Mouse (Mus musculus) T-helper 1 cell (primary cell): ENCODE results near the gene Gm9918.

Experiments used
- in situ Hi-C: fragments of 300-600 bp; cut with MboI, MseI; formaldehyde crosslinking; loops from one replicate; pipeline ENCODE4 v1.15.1; 2025; ENCODE audit warnings: high pct_unique_total_duplicates

Gene Gm9918

DNA sequence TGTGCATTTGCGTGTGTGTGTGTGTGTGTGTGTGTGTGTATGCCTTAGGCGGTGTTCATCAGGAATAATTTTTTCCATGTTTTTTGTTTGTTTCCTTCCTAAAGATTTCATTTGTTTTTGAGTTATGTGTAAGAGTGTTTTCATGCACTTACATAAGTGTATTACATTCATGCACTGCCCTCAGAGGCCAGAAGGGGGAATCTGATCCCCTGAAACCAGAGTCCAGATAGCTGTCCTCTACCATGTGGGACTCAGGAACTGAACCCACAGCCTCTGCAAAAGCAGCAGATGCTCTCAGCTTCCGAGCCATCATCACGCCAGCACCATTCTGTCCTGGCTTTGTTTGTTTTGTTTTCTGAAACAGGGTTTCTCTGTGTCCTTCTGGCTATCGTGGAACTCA lies 4.8 kb upstream of the Gm9918 start:
- in situ Hi-C loops = no loop called here

DNA sequence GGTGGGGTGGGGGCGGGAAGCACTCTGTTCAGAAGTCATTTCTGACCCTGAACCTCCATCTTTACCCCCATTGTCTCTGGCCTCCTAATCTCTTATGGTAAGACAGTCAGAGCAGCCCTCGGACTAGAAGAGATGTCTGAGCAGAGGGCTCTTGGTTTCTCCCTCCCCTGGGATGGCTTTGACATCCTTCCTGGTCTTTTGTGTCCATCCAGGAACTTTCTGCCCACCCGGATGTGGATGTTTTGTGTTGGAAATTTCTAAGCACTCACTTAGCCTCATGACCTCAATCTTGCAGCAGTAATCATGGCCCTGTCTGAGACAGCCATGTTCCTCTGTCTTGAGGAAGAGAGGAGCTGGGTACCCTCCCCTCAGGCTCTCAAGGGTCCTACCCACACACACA lies 1.1 kb downstream of the Gm9918 start:
- in situ Hi-C loops = no loop called here

DNA sequence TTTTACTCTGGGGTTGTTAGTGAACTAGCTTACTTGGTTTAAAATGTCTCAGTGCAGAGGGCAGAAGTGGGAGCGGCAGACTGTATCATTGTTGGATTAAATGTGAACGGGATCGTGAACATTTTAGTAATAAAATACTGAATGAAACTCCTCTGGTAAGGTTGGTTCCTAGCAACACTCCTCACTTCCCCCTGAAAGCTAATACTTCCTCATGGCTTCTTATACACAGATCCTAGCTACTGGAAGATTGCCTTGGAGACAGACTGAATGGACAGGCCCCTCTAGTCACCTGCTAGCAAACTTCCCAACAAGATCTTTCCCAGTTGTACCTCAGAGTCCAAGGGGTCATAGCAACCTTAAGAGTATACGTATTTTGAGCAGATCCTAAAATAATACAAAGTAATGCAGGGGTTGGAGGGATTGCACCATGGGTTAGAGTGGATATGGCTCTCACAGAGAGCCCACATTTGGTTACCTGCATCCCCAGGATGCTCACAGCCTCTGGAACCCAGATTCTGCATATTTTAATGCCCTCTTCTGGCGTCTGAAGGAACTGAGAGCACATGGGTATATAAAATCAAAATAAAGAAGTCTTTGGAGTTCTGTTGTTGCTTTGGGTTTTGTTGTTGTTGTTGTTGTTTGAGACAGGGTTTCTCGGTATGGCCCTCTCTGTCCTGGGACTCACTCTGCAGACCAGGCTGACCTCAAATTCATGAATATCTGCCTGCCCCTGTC lies 3.8 kb downstream of the Gm9918 start:
- in situ Hi-C loops = no loop called here

DNA sequence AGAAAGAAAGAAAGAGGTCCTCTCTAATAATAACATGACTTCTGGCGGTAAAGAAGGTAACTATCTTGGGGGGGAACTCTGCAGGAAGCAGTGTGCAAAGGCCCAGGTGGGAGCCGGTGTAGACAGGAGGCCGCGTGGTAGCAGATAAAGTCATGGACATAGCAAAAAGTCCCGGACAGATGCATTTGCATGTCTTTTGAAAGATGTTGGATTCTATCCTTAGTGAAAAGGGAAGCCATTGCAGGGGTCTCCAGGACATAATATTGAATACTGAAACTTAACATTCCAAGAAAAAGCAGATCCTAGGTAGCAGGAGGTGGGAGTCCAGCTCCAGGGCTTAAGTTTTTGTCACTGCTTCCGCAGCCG lies 8.3 kb downstream of the Gm9918 start:
- in situ Hi-C loops = no loop called here

DNA sequence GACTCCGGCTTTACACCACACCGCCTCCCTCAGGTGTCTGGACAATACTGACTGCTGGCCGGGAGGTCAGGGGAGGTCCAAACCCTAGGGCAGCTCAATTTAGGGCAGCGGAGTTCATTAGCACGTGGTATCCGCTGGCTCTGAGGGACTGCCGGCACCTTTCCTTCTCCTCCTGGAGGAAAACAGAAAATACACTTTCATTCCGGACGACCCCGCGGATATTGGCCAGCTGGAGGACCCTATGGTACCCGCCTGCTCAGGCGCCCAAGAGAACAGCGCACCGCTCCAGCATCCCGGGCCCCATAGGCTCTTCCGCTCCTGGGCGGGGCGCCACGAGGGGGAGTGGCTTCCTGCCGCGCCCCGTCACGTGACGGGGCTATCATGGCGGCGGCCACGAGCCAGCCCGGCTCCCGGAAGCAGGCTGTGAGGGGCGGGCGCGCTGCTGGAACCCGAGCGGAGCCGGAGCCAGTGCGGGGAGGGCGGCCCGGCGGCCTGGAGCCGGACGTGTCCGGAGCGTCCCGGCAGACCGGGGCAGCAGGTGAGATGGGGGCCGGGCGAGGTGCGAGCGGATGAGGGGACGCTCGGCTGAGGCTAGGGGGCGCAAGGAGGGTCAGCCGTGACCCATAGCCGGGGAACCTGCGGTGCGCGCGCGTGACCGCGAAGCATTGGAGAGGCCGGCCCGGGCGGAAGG lies 8.9 kb downstream of the Gm9918 start, which contains the start of gene Mfsd5:
TSS of gene Mfsd5 (plus strand) at position 363 of the 691 bp plus-strand sequence.
- in situ Hi-C loops = no loop called here

DNA sequence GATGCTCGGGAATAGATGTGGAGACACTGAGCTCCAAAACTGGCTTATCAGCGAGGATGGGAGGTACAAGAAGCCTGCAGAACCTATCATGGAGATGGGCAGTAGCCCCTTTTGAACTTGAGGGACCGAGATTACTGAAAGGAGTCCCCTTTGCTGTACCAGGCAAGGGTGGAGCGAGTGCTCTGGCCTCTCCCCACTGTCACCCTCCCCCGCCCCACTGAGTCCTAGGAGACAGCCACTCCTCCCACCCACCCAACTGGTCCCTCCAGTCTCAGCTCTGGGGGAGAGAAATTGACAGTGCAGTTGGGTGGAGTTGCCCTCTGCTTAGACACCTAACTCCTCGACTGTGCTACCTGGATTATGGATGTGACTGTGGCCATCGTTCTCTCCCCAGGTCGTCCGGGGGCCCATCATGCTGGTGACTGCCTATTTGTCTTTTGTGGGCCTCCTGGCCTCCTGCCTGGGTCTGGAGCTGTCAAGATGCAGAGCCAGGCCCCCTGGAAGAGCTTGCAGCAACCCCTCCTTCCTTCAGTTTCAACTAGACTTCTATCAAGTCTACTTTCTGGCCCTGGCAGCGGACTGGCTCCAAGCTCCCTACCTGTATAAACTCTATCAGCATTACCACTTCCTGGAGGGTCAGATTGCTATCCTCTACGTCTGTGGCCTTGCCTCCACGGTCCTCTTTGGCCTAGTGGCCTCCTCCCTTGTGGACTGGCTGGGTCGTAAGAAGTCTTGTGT lies 9.6 kb downstream of the Gm9918 start:
- in situ Hi-C loops = loop anchor here (5.0 kb wide), 1 partner anchor 43 kb away; no protein-coding TSS in a partner anchor

DNA sequence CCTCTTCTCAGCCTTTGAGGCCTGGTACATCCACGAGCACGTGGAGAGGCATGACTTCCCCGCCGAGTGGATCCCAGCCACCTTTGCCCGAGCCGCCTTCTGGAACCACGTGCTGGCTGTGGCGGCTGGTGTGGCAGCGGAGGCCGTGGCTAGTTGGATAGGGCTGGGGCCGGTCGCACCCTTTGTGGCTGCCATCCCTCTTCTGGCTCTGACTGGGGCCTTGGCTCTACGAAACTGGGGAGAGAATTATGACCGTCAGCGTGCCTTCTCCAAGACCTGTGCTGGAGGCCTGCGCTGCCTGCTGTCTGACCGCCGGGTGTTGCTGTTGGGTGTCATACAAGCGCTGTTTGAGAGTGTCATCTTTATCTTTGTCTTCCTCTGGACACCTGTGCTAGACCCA lies 10.3 kb downstream of the Gm9918 start:
- in situ Hi-C loops = loop anchor here (5.0 kb wide), 1 partner anchor 43 kb away; no protein-coding TSS in a partner anchor

DNA sequence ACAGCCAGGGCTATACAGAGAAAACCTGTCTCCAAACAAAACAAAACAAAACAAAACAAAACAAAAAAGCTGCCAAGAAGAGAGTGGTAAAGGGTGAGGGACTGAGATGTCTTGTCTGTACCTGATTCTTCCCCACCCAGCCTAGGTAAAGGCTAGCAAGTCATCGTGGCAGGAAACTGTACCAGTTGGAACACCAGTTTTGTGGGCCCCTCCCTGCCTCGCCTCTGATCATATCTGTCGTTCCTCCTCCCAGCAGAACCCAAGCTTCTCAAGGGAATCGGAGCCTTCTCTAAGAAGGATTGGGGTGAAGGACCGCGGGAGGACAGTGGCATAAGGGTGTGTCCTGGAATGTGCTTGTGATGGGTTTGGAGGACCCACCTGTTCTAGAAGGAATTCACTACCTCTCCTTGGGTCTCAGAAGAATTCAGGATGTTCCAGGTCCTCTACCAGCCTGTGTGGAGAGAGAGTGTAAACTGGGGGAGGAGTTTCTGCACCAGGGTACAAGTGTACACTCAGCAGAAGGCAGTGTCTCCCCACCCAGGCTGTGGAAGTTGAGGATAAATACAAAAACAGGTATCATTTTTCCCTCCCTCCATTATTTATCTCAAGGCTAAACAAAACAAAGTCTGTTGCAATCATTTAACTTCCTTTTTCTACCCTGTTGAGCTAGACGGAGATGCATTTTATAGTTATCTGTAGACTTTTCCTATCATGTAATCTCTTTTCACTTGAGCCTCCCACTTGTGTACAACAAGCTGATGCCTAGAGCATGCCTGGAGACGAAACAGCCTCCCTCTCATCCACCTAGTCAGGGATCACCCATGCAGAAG lies 12.3 kb downstream of the Gm9918 start:
- in situ Hi-C loops = loop anchor here (5.0 kb wide), 1 partner anchor 45 kb away; no protein-coding TSS in a partner anchor

DNA sequence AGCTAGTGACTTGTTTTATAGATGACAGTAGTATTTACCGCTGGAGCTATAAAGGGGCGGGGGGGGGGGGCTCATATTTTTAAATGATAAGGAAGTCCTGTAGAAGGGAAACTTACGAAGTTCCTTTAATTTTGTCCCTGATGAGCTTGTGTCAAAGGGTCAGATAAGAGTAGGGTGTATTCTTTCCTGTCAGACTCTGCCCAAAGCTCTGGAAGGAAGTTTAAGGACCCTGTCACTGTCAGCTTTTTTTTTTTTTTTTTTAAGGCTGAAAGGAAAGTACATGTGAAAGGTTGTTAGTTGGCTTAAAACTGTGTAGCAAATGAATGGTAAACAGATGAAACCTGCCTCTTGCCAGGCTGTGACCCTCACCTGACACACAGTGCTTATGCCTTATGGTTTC lies 13.3 kb downstream of the Gm9918 start:
- in situ Hi-C loops = loop anchor here (5.0 kb wide), 1 partner anchor 46 kb away; no protein-coding TSS in a partner anchor

DNA sequence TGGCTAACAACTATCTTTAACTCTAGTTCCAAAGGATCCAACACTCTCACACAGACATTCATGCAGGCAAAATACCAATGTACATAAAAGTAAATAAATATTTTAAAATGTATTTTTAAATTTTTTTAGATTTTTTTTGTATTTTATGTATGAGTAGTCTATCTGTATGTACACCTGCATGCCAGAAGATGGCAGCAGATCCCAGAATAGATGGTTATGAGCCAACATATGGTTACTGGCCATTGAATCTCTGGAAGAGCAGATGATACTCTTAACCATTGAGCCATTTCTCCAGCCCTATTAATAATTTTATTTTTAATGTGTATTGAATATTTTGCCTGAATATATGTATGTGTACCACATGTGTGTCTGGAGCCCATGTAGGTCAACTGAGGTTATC lies 17.0 kb downstream of the Gm9918 start:
- in situ Hi-C loops = no loop called here

DNA sequence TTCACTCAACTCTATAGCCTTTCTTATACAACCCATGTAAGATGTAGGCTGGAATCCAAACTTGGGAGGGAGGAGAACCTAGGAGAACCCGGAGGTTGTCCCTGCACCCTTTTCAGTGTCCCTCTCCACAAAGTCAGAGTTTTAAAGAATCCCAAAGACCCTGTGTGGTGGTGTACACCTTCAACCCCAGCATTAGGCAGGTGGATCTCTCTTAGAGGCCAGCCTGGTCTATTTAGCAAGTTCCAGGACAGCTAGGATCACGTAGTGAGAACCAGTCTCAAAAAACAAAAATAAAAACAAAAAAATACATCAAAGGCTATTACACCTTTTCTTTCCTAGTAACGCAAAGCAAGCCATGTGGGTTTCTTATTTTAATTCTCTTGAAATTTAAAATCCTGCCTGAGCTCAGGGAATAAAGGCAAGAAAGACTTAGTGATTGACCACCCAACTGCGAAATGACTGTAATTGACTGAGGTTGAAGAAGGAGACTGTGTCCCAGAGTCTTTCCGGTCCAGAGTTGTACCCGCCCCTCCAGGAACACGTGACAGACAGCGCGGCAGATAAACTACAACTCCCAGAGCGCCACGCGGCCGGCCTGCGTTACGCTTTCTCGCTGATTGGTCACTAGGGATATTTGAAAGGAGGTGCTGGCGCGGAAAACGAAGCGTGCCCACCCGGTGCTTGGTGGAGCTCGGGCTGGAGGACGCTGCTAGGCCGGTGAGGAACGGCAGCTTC lies 25.4 kb downstream of the Gm9918 start, which contains the start of gene Espl1:
TSS of gene Espl1 (plus strand) at position 634 of the 735 bp plus-strand sequence.
- in situ Hi-C loops = no loop called here

DNA sequence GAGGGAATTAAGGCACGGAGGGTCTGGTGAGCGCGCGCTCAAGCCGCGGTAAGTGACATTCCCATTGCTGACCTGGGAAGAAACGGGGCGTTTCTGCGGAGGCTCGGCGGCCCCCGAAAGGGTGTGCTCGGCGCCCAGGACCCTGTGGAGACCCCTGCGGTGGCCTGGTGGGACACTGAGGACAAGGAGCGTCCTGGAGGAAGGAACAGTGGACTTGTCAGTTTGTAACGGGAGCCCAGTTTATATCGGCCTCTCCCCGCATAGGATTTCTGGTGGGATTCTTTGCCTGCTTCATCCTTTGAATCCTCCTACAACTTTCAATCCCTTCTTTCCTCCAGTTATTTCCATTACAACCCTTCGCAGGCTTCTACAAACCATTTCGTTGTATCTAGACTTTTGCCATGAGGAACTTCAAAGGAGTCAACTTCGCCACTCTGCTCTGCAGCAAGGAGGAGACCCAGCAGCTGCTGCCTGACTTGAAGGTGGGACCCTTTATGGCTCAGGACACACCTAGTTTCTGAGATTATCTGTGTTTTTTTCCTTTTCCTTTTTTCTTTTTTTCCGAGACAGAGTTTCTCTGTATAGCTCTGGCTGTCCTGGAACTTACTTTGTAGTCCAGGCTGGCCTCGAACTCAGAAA lies 26.1 kb downstream of the Gm9918 start:
- in situ Hi-C loops = no loop called here

DNA sequence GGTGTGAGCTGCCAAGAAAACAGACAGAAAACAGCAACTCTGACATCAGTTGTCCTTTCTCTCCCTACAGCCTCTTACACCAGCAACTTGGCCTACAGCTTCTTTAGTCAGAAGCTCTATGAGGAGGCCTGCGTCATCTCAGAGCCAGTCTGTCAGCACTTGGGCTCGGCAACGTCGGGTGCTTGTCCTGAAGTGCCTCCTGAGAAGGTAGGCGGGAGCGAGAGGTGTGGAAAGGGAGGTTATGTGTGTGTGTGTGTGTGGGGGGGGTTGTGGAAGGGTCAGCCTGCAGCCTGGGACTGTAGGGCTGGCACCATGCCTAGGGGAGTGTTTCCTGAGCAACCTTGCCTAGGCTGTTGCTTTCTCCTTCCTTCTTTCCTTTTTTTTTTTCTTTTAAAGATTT lies 32.2 kb downstream of the Gm9918 start:
- in situ Hi-C loops = no loop called here

DNA sequence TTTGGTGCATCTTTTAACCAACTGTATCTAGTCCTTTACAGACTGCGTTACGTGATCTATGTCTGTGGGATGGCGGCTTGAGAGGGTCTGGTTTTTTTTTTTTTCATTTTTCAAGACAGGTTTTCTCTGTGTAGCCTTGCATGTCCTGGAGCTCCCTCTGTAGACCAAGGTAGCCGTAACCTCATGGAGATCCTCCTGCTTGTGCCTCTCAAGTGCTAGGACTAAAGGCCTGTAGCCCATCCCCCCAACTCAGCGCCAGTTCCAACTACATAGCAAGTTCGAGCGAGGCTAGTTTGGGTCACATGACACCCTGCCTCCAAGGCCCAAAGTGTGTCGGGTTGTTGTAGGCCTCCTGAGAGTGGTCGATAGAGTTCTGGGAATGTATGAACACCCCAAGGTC lies 38.4 kb downstream of the Gm9918 start:
- in situ Hi-C loops = no loop called here

DNA sequence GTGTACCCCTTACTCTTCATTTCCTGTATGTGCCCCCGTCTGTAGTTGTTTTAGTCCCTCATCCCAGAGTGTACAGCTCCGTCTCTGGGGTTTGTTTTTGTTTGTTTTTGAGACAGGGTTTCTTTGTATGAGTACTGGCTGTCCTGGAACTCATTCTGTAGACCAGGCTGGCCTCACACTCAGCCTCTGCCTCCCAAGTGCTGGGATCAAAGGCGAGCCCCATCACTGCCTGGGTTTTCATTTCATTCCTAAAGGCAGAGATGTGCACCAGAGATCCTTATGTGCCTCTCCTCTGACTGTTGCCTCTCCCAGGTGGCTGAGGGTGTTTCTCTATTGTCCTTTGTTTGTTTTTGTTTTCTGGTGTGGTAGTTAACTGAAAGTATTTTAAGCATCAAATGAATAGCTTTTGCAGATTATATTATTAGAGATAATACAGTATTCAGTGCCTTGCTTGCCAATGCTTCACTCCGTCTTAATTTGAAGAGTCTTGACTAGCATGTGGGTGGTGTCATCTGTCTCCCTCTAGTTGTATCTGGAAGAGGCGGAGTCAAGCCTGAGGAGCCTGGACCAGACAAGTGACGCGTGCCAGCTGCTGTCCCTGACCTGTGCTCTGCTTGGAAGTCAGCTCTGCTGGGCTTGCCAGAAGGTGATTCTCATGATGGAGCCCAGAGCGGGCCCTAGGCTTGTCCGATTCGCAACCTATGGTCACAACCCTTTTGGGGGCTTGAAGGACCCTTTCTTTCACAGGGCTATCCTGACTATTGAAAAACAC lies 39.9 kb downstream of the Gm9918 start:
- in situ Hi-C loops = no loop called here

DNA sequence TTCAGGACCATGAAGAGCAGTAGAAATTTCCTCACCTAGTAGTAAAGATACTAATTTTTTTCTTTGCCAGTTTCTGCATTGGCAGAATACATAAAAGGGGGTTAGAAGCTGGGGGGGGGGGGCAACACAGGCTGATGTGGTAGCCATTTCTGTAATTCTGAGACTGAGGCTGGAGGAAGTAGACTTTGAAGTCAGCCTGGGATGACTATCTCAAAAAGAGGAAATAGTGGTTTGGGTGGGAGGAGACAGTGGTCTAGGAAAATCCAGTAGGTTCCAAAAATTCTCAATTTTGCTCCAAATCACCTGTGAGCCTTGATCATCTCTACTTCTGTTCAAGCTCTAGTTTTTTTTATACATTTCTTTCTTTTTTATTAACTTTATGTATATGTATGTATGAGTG lies 41.1 kb downstream of the Gm9918 start:
- in situ Hi-C loops = no loop called here

DNA sequence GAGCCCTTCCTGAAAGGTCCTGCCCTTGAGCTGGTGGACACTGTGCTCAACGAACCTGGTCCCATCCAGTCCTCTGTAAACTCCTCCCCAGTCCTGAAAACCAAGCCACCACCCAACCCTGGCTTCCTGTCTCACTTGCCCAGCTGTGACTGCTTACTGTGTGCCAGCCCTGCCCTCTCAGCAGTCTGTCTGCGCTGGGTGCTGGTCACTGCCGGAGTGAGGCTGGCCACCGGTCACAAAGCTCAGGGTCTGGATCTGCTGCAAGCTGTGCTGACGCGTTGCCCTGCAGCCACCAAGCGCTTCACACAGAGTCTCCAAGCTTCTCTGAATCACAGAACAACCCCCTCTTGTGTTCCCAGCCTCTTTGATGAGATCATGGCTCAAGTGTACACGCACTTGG lies 44.9 kb downstream of the Gm9918 start:
- in situ Hi-C loops = no loop called here

DNA sequence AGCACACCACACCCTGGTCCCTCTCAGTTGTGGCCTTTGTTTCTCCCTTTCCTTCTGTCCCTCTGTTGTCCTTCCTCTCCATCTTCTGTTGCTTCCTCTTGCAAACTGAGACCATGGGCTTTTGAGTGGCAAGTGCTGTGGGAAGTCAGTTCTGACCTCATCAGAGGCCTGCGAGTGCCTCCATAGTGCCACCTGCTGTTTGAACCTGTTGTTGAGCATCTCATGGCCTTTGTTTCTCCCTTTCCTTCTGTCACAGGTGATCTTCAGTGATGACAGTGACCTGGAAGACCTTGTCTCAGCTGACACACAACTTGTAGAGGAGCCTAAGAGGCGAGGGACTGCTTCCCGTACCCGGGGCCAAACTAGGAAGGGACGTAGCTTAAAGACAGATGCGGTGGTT lies 45.9 kb downstream of the Gm9918 start:
- in situ Hi-C loops = no loop called here
